Mouse (Mus musculus): ENCODE measurements at regions not wholly inside any gene's neighbourhood (a gene's known extent, or its start where the extent isn't known, plus 50 kb on each side); places are given as distances from the start of the nearest gene placed in this dataset.

DNA sequence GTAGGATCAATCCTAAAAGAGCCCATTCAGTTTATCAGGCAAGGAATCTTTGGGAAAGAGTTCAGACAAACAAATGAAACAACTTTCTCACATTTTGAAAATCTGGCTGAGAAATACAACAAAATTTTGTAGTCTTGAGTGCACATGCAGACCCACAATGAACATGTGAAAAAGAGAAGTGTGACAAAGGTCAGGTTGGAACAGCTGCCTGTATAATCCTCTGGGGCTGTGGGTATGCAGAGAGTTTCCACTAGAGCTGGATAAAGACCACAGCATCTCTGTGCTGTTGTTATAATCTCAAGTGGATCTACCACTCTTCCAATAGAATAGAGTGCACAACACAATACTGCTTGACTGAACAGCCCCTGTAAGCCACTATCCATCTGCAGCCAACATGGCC, 482.3 kb downstream of the Irx1 start:
- TF ChIP-seq POLR2A (IDR thresholded peaks at IDR 0.05; ENCODE audit: borderline replicate concordance, extremely low read depth, insufficient read depth, insufficient read length, poor library complexity, severe bottlenecking) (no peak), CTCF (IDR thresholded peaks at IDR 0.05; ENCODE audit: borderline replicate concordance, extremely low read depth, insufficient read depth, insufficient read length) (no peak)
- no peak for DNase-seq (ENCODE audit: low read depth)

DNA sequence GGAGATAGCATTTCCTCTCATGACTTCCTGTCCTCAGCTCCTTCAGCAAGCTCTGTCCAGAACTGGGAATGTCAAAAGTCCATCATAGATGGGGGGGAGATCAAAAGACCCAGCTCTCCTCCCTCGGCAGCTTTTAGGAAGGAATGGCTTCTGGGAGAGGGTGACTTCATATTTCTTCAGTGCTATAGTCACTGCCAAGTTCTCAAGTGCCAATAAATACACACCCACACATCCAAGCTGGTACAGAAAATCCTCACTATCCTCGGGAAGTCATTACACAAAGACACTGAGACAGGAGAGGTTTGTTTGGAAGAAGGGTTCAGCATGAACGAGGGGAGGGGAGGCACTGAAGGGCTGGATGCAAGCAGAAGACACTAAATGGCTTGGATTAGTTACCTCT, 502.0 kb downstream of the Irx1 start:
- TF ChIP-seq POLR2A (IDR thresholded peaks at IDR 0.05; ENCODE audit: borderline replicate concordance, extremely low read depth, insufficient read depth, insufficient read length, poor library complexity, severe bottlenecking) = no peak
- TF ChIP-seq CTCF (IDR thresholded peaks at IDR 0.05; ENCODE audit: borderline replicate concordance, extremely low read depth, insufficient read depth, insufficient read length) = no peak
- no peak for DNase-seq (ENCODE audit: low read depth)

DNA sequence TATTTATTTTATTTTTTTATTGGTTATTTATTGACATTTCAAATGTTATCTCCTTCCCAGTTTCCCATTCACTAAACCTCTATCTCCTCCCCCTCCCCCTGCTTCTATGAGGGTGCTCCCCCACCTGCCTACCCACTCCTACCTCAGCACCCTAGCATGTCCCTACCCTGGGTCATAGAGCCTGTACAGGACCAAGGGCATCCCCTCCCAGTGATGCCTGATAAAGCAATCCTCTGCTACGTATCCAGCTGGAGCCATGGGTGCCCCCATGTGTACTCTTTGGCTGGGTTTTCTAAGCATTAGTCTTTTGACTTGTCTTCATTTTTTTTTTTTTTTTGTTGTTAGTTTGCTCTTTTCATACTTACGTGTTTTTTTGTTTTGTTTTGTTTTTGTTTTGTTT, 502.9 kb downstream of the Irx1 start:
- TF ChIP-seq CTCF (IDR thresholded peaks at IDR 0.05; ENCODE audit: borderline replicate concordance, extremely low read depth, insufficient read depth, insufficient read length) = no peak
- no peak for TF ChIP-seq POLR2A (IDR thresholded peaks at IDR 0.05; ENCODE audit: borderline replicate concordance, extremely low read depth, insufficient read depth, insufficient read length, poor library complexity, severe bottlenecking)
- no peak for DNase-seq (ENCODE audit: low read depth)

DNA sequence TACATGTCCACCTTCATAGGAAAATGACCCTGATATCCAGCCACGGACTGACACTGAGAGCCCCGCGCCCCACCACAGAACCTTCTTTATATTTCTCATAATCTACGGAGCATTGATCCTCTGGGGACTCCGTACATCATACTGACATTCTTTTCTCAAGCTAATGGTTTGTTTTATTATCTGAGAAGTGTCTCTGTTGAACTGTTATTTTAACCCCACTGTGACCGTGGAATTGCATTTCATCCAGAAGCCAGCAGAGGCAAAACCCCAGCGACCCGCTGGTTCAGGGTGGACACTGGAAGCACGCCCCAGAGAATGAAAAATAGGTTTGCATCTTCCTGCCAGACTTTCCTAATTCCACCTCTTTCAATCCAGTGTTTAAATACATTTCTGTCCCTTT, 503.4 kb downstream of the Irx1 start:
- DNase-seq (ENCODE audit: low read depth) = no peak
- TF ChIP-seq CTCF (IDR thresholded peaks at IDR 0.05; ENCODE audit: borderline replicate concordance, extremely low read depth, insufficient read depth, insufficient read length) (no peak), POLR2A (IDR thresholded peaks at IDR 0.05; ENCODE audit: borderline replicate concordance, extremely low read depth, insufficient read depth, insufficient read length, poor library complexity, severe bottlenecking) (no peak)

DNA sequence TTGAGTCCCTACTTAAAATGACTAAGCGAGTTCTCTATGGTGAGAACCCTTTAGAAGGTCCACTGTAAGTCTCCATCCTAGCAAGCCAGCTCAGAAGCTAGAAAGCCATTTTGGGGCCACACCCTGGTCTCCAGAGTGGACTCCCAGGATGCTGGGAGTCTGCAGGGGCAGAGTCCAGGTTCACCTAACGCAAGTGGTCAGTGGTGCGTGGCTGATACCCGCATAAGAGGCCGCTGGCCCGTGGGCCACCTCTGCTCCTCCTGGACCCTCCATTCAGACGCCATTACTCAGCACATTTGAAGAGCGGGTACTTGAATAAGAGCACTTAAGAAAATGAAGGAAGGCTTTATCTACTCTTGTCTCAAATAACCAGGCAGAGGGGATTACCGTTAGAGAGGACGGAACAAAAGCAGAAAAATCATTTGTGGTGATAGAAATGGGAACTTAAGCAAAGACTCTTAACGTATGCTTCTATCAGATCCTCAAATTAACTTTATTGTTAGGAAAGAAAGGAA, 504.4 kb downstream of the Irx1 start:
- TF ChIP-seq CTCF (IDR thresholded peaks at IDR 0.05; ENCODE audit: borderline replicate concordance, extremely low read depth, insufficient read depth, insufficient read length) (no peak), POLR2A (IDR thresholded peaks at IDR 0.05; ENCODE audit: borderline replicate concordance, extremely low read depth, insufficient read depth, insufficient read length, poor library complexity, severe bottlenecking) (no peak)

DNA sequence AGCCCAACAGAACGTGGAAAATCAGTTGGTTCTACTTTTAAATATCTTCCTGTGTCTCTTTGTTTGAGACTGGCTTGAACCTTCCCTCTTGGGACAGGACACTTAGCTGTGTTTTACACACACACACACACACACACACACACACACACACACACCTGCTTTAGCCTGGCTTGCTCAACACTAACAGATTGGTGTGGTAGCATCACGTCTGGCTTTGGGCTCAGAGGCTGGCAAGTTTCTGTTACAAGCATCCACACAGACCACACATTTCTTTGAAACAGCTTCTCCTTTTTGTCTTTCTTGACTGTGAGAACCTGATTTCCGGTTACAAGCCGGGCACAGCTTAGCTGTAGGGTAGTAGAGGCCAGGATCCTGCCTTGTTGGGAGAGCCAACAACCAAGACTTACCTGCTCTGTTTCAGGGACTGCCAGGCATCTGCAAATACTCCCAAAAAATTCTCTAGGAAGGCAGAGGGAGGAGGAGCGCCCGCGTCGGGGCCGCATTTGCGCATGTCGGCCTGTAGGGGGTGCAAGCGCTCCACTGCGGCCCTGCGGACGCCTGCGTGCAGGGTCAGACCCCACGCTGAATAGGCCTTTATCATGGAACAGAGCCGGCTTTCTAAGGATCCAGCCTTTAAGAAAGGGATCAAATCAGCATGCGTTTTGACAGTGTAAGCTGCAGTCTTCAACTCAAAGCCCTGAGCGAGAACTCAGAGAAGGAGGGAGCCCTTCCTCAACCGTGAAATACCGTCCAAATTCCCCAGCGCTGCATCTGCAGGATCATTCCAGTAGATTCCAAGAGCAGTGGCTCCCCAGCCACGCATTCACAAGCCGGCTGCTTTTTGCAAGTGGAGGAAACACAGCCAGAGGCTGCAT, 505.2 kb downstream of the Irx1 start:
- TF ChIP-seq POLR2A (IDR thresholded peaks at IDR 0.05; ENCODE audit: borderline replicate concordance, extremely low read depth, insufficient read depth, insufficient read length, poor library complexity, severe bottlenecking) (no peak), CTCF (IDR thresholded peaks at IDR 0.05; ENCODE audit: borderline replicate concordance, extremely low read depth, insufficient read depth, insufficient read length) (peak; percentile 99)
- peak; percentile 92 for DNase-seq (ENCODE audit: low read depth)

More for the DNA sequence above, 504.4 kb downstream of the Irx1 start:
- peak; percentile 51 for DNase-seq (ENCODE audit: low read depth)

DNA sequence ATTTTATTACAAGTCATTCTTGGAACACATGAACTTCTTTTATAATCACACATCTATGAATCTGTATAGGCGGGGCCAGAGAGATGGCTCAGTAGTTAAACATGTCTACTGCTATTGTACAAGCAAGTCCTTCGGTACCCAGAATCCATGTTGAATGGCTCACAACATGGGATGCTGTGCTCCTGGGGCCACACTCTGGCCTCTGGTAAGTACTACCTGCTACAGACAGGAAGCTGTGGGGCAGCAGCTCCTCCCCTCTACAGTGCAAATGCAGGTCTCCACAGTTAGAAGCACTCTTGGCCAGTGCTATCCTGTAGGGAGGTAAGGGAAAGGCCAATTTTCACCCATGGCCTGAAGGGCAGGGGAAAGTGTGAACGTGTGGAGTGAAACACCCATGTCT, 506.0 kb downstream of the Irx1 start:
- TF ChIP-seq CTCF (IDR thresholded peaks at IDR 0.05; ENCODE audit: borderline replicate concordance, extremely low read depth, insufficient read depth, insufficient read length) = no peak
- TF ChIP-seq POLR2A (IDR thresholded peaks at IDR 0.05; ENCODE audit: borderline replicate concordance, extremely low read depth, insufficient read depth, insufficient read length, poor library complexity, severe bottlenecking) = no peak
- no peak for DNase-seq (ENCODE audit: low read depth)

DNA sequence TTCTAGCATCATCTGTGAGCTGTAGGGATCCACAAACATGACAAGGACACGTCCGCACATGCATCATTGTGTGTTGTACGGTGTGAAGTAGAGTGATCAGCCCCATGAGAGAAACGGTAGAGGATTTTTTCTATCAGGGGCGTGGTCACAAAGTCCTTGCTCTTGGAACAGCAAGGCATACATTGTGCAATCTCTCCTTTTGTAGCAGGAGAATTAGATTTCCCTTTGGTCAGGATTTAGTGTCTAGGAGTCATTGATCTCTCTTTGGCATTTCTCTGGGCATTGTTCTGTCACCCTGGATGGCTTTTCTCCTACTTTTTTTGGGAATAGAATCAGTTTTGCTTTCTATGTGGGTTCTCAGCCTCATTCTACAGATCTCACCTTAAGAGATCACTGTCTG, 511.3 kb downstream of the Irx1 start:
- no peak for TF ChIP-seq CTCF (IDR thresholded peaks at IDR 0.05; ENCODE audit: borderline replicate concordance, extremely low read depth, insufficient read depth, insufficient read length)
- no peak for TF ChIP-seq POLR2A (IDR thresholded peaks at IDR 0.05; ENCODE audit: borderline replicate concordance, extremely low read depth, insufficient read depth, insufficient read length, poor library complexity, severe bottlenecking)

DNA sequence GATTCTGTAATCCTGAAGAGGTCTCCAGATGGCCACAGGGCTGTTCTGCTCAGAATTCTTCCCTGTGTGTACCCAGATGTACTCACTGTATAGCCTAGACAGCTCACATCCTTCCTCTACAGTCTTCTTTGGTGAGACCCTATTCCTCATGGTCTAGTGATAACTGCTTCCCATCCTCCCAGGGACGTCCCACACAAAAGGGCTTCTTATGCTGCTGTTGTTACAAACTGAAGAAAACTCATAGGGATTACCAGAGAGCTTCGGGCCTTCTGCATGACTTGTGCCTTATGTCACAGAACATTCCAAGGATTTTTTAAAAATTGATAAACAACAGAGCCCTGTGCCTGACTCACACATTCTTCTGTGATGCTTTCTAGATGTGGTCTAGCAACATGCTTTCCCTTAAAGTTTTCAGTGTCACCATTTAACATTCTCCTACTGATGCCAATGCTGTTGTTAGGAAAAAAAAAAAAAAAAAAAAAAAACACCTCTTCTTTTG, 525.9 kb downstream of the Irx1 start:
- no peak for DNase-seq (ENCODE audit: low read depth)
- TF ChIP-seq CTCF (IDR thresholded peaks at IDR 0.05; ENCODE audit: borderline replicate concordance, extremely low read depth, insufficient read depth, insufficient read length) = no peak
- TF ChIP-seq POLR2A (IDR thresholded peaks at IDR 0.05; ENCODE audit: borderline replicate concordance, extremely low read depth, insufficient read depth, insufficient read length, poor library complexity, severe bottlenecking) = no peak

More for the DNA sequence above, 511.3 kb downstream of the Irx1 start:
- no peak for DNase-seq (ENCODE audit: low read depth)

DNA sequence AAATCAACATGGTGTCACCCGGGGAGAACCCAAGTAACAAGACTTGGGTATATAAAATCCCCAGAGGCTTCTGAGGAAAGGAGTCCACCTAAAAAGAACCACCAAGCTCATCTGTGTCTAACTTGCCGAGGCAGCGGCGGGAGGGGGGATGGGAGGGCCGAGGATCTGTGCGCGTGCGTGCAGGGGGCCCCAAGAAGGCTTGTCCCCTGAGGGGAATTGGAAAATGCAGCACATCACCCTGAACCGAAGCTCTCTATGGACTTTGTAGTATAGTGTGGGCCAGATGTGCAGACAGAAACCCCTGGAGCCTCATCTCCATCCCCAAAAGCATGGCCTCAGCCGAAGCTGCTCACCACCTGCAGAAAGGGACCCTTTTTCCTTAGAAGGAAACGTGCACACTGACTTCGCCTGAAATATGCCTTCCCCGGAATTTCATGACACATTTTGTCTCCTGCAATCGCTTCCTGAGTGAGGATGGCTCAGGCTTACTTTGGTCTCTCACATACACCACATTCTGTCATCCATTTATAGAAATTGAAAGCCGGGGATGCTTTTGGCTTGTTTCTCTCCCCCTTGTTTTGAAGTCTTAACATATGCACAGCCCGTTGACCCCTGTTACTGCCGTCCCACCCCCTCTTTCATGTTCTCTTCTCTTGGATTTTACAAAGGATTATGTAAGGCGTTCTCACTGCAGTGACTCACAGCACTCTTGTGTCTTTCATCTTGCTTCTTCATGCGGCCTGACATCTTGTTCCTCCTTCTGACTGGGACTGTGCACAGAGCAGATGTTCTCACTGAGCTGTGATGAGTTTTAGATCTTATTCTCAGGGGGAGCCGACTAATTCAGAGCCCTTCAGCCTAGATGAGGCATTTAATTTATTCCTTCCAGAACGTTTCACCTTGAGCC, 559.6 kb downstream of the Irx1 start:
- TF ChIP-seq POLR2A (IDR thresholded peaks at IDR 0.05; ENCODE audit: borderline replicate concordance, extremely low read depth, insufficient read depth, insufficient read length, poor library complexity, severe bottlenecking) (no peak), CTCF (IDR thresholded peaks at IDR 0.05; ENCODE audit: borderline replicate concordance, extremely low read depth, insufficient read depth, insufficient read length) (no peak)
- DNase-seq (ENCODE audit: low read depth) = peak; percentile 70
